Mouse (Mus musculus) cerebellum, postnatal 36 days (tissue): ENCODE measurements around the gene Shisa4.

Experiments
- DNase-seq, 2 experiments: peaks; one replicate each; pipeline ENCODE4 v3.0.0; 2021 to 2022; ENCODE audit warnings: mixed read lengths in 2 of 2

Gene Shisa4

GRCm38 (mm10) chr1:135363446-135363845, 11.6 kb downstream of the Shisa4 start:
- no peak for DNase-seq

DNA sequence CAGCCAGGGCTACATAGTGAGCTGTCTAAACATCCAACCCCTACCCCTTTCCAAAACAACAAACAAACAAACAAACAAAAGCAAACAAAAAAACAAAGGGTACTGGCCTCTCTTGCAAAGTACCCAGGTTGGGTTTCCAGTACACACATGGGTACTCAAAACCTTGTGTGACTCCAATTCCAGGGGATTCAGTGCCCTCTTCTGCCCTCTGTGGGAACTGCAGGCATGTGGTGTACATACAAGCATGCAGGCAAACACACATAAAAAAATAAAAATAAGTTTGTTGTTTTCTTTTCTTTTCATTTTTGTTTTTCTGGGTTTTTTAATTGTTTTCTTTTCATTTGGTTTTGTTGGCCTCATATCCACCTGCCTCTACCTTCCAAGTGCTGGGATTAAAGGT, 12.9 kb downstream of the Shisa4 start:
- DNase-seq = no peak

- no peak for DNase-seq
Observed at GRCm38 (mm10) chr1:135361491-135361890, 13.5 kb downstream of the Shisa4 start.

GRCm38 (mm10) chr1:135359071-135359470, 16.0 kb downstream of the Shisa4 start:
- no peak for DNase-seq

GRCm38 (mm10) chr1:135351953-135352352, 23.1 kb downstream of the Shisa4 start:
- no peak for DNase-seq

DNA sequence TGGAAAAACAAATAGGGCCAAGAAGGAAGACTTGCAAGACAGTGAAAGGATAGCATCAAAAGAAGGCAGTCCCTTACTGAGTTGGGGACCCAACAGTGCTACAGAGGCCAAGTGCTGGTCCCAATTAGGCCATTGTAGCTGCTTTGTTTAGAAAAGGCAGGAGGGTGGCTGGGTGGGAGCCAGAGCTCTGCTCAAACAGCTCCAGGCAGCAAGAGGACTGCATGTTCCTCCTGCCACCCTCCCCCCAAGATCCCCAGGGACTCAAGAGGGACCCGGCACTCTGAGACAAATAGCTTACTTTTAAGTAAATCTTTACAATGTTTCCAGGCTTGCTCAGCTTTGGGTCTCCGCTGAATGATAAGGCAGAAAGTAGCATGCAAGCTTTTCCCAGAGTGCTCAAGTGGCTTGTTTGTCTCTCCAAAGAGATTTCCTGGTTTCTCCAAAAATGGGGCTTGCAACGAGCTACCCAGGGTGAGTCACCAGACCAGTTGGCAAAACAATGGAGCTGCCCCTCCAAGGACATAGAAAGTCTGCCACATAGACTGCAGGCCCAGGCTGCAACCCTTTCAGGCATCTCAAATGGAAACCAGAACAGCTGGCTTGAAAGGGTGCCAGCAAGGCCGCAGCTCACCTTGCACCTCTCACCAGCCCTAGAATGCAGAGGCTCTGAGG, 27.4 kb downstream of the Shisa4 start:
- DNase-seq = no peak

GRCm38 (mm10) chr1:135346891-135347290, 28.1 kb downstream of the Shisa4 start:
- DNase-seq = no peak

DNA sequence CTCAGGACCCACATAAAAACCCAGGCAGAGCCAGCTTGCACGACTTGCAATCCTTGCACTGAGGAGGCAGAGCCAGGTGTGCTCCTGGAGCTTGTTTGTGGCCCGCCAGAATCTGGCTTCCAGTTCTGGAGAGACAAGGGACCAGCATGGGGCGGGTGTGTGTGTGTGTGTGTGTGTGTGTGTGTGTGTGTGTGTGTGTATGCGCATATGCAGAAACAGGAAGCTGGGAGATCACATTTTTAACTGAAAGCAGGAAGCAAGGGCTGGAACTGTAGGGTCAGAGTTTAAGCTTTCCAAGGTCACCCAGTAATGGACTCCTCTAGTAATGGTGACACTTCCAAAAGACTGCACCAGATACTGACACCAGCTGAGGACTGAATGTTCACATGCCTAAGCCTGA, 31.0 kb downstream of the Shisa4 start:
- no peak for DNase-seq

- DNase-seq = no peak
Observed at GRCm38 (mm10) chr1:135341947-135342346, 33.1 kb downstream of the Shisa4 start.

DNA sequence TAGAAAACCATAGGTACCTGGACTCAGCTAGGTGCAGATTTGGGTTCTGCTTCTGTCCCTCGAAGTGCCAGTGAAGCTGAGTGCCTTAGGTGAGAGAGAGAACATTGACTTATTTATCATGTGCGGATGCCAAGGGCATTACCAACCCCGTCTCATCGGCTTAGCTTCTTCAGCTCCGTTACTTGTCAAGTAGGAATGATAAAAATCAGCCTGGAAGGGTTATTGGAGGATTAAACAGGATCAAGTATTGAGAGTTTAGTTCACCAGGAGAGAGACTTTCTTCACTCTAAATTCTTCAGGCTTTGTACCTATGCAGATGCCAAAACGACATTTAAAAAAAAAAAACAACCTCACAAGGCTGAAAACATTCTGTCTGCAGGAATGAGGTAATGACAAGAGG, 44.5 kb downstream of the Shisa4 start:
- DNase-seq = no peak

- DNase-seq = no peak
Observed at GRCm38 (mm10) chr1:135328368-135328767, 46.7 kb downstream of the Shisa4 start.

- DNase-seq = no peak
Observed at GRCm38 (mm10) chr1:135325934-135326333, 49.1 kb downstream of the Shisa4 start.

DNA sequence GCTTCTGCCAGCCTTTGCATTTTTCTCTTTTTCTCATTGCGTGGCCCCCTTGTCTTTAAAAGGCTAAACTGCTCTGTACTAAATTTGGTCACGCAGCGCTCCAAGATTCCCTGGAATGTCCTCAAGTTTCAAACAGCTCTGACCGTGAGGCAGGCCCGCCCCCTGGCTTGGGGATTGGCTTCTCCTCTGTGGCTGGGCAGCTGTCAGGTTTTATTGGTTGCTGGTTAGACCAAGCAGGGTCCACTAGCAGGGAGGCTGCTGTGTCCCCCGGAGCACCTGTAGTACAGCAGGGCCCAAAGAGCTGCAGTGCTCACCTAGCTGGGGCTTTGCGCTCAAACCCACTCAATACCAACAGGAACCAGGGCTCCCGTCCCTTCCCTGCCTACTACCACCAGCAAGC, 50.5 kb downstream of the Shisa4 start, which contains the start of gene Lmod1:
Gene Lmod1, plus strand, starts transcription at position 237 of the 400 bp plus-strand sequence.
- DNase-seq = no peak

DNA sequence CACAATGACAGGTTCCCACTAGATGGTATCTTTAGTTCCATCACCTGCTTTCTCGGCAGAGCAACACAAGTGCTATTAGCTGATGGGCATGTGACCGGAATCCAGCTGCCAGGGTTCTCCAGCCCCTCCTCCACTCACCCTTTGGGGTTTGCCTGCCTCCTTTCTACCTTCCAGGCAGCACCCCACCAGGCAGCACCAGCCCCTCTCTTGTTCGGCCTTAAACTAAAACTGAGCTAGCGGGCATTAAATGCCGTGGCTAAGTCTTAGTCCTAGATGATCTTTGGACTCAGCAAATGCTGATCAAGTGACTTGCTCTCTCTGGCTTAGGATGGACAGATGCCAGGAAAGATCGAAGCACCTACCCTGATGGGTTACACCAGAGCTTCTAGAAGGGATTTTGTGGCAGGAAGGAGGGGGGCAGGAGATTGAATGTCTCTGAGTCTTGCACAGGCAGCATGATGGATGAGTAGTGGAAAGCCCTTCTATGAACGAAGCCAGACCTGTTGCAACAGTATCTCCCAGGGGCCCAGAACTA, 51.6 kb downstream of the Shisa4 start:
- DNase-seq = no peak
